In the genomic region with DNA sequence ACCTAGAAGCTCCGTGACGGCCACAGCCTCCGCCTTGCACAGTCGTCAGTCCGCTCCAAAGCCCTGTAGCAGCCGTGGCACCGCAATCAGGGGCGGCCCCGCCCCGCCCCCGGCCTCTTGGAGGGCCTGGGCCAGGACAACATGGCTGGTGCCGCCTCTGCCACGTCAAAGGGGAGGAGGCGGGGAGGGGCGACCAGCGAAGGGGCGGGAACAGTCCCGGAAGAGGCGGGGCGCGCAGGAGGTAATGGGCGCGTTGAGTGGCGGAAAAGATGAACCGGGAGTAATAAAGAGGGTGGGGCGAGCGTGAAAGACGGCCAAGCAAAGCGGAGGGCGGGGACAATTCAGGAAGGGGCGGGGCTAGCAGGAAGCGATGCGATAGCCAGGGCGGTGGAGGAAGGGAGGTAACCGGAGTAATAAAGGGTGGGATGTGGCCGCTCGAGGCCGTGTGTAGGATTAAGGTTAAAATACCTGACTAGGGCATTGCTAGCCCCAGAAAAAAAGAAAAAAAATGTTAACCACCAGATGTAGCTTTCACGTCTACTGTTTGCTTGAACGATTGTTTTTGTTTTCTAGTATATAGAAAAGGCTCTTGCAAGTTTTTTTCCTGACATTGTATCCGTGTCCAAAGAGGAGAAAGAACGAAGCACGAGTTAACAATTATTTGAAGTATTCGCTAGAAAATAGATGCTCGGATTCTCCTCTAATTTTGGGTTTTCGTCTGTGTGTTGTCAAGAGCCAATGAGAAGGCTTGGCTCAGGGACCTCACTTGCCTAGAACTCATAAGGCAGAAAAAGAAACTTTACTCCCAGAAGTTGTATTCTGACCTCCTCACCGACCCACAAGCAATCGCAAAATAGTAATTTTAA, we compare ENCODE assay signal across 8 mouse cellular contexts. TPM values are rescaled to one million over a fixed set of nuclear protein-coding genes. Genes with fewer than 3 reads are reported as not detected.
DNase-seq lines count a peak whose midpoint lies in the region; ATAC-seq and TF ChIP-seq lines count a peak whose summit lies in the region.

A gene (minus strand): TSS at position 174 of the 866 bp plus-strand sequence.

- peaks cover 0 to 11% of the 10 kb centered on the region in 2 experiments; a peak in 2 of 4 replicates for H3K36me3 ChIP-seq in MEL (ENCODE audit: control insufficient read depth in 1 of 2, insufficient read depth in 2 of 2, low read length in 2 of 2)
- H3K36me3 ChIP-seq in lung, embryonic 16.5 days (ENCODE audit: control insufficient read depth, insufficient read depth, low read length), result peaks cover under 1% of the 10 kb centered on the region; the same call in 1 of the 2 replicates

- H3K4me2 ChIP-seq in lung, embryonic 16.5 days (ENCODE audit: low read depth, low read length), result peak within 1 kb of the TSS; percentile 91

- DNase-seq in MEL (ENCODE audit: low read depth, low spot score), result peak; percentile 98
- DNase-seq in cerebellum, adult 2 months, result peak; percentile 98 to 99
- DNase-seq in forelimb bud, embryonic 11.5 days (ENCODE audit: low read depth, low spot score), result peak; percentile 97
- peak; percentile 94 for DNase-seq in layer of hippocampus, adult 9-10 months (ENCODE audit: low spot score)
- peak; percentile 93 for DNase-seq in ovary, postnatal 10 days (ENCODE audit: low spot score)
- DNase-seq in thymus, postnatal 10 days (ENCODE audit: low spot score in 2 of 2), result peak; percentile 98 to 99

- WGBS in cerebellum, adult 2 months, result under 1% methylated on average over 44 of the region's 48 CpGs
- WGBS in lung, embryonic 16.5 days, result under 1% methylated on average over 47 of the region's 48 CpGs

- H3K27me3 ChIP-seq in MEL (ENCODE audit: control insufficient read depth in 1 of 2, insufficient read depth in 2 of 2, low read length in 2 of 2), result no peaks in the 10 kb centered on the region
- no peaks in the 10 kb centered on the region for H3K27me3 ChIP-seq in cerebellum, adult 2 months (ENCODE audit: control insufficient read depth, insufficient read depth, low read length)
- no peaks in the 10 kb centered on the region for H3K27me3 ChIP-seq in lung, embryonic 16.5 days (ENCODE audit: control insufficient read depth, insufficient read depth, low read depth, low read length)

- peak within 1 kb of the TSS; percentile 78 to 93 for H3K4me3 ChIP-seq in MEL (ENCODE audit: control insufficient read depth in 1 of 2, insufficient read depth in 1 of 2, low read depth in 2 of 2, low read length in 2 of 2)
- peak within 1 kb of the TSS; percentile 93 for H3K4me3 ChIP-seq in cerebellum, adult 2 months (replicated peaks; ENCODE audit: insufficient read depth, low read depth, low read length)
- peak within 1 kb of the TSS; percentile 67 for H3K4me3 ChIP-seq in lung, embryonic 16.5 days (ENCODE audit: low read length)

- no peaks in the 10 kb centered on the region for H3K9me3 ChIP-seq in MEL (replicated peaks; ENCODE audit: insufficient read depth, low read length)
- H3K9me3 ChIP-seq in lung, embryonic 16.5 days (ENCODE audit: control insufficient read depth, low read length), result no peaks in the 10 kb centered on the region

- TF ChIP-seq POLR2A in MEL (IDR thresholded peaks at IDR 0.05; ENCODE audit: control insufficient read depth in 1 of 2, insufficient read depth in 1 of 2, low read depth in 1 of 2, low read length in 2 of 2, poor library complexity in 1 of 2), result peak; percentile 6 to 87; a peak in 2 of 4 replicates
- TF ChIP-seq POLR2A in cerebellum, adult 2 months (IDR thresholded peaks at IDR 0.05; ENCODE audit: borderline replicate concordance, insufficient read depth, low read length), result peak; percentile 55

- no peak for TF ChIP-seq RAD21 in MEL (IDR thresholded peaks at IDR 0.05; ENCODE audit: low read depth, low read length)

- no peak for TF ChIP-seq CTCF in MEL (IDR thresholded peaks at IDR 0.05 in 2 of 3, conservative IDR thresholded peaks at IDR 0.05 in 1 of 3; ENCODE audit: control insufficient read depth in 1 of 3, insufficient read depth in 1 of 3, low read depth in 2 of 3, low read length in 3 of 3, poor library complexity in 1 of 3, severe bottlenecking in 1 of 3)
- no peak for TF ChIP-seq CTCF in cerebellum, adult 2 months (IDR thresholded peaks at IDR 0.05; ENCODE audit: borderline replicate concordance, insufficient read depth, low read depth, low read length)

- H3K9ac ChIP-seq in MEL (ENCODE audit: control insufficient read depth, low read depth, low read length, poor library complexity, severe bottlenecking), result peak within 1 kb of the TSS; percentile 86
- peak within 1 kb of the TSS; percentile 82 for H3K9ac ChIP-seq in lung, embryonic 16.5 days (ENCODE audit: low read length)

- TF ChIP-seq EP300 in MEL (IDR thresholded peaks at IDR 0.05; ENCODE audit: low read depth in 1 of 2, low read length in 2 of 2), result no peak

- ATAC-seq in hematopoietic stem cell, adult 5-6 weeks (replicated peaks in 1 of 2; ENCODE audit: insufficient read depth in 1 of 2, low FRiP score in 2 of 2, low TSS enrichment in 1 of 2, low read depth in 1 of 2, poor library complexity in 2 of 2, severe bottlenecking in 2 of 2), result peak; percentile 86 to 88
- ATAC-seq in lung, embryonic 16.5 days (ENCODE audit: low read depth), result peak; percentile 97

- H3K4me1 ChIP-seq in MEL (ENCODE audit: control insufficient read depth in 1 of 2, insufficient read depth in 2 of 2, low read length in 2 of 2), result peaks cover 3 to 5% of the 10 kb centered on the region in 2 experiments; a peak in 3 of 4 replicates
- H3K4me1 ChIP-seq in cerebellum, adult 2 months (ENCODE audit: control insufficient read depth, insufficient read depth, low read length), result no peaks in the 10 kb centered on the region; the same call in 1 of the 2 replicates
- peaks cover 19% of the 10 kb centered on the region for H3K4me1 ChIP-seq in lung, embryonic 16.5 days (replicated peaks; ENCODE audit: control insufficient read depth, insufficient read depth, low read length)

- peak within 1 kb of the TSS; percentile 86 for H3K27ac ChIP-seq in MEL (ENCODE audit: control insufficient read depth, low read depth, low read length)
- peak within 1 kb of the TSS; percentile 64 for H3K27ac ChIP-seq in cerebellum, adult 2 months (ENCODE audit: insufficient read depth, low read length)
- H3K27ac ChIP-seq in lung, embryonic 16.5 days (ENCODE audit: low read length), result peak within 1 kb of the TSS; percentile 92

- H3K79me2 ChIP-seq in MEL (ENCODE audit: control insufficient read depth, insufficient read depth, low read length, poor library complexity), result peaks cover 8% of the 10 kb centered on the region

TF ChIP-seq in MEL, 35 proteins besides CTCF, POLR2A, EP300 and RAD21 (continues in another document):
- no peak for TF ChIP-seq BHLHE40 (IDR thresholded peaks at IDR 0.05; ENCODE audit: borderline replicate concordance, low read depth, low read length)
- TF ChIP-seq USF2 (IDR thresholded peaks at IDR 0.05; ENCODE audit: borderline replicate concordance in 1 of 2, insufficient read depth in 1 of 2, low read depth in 1 of 2, low read length in 2 of 2), result no peak
- peak; percentile 83 for TF ChIP-seq HCFC1 (IDR thresholded peaks at IDR 0.05; ENCODE audit: low read depth, low read length)
- TF ChIP-seq SMC3 (IDR thresholded peaks at IDR 0.05; ENCODE audit: low read depth, low read length), result no peak
- TF ChIP-seq MAFK (IDR thresholded peaks at IDR 0.05; ENCODE audit: borderline replicate concordance, low read depth, low read length), result no peak
- peak; percentile 72 for TF ChIP-seq TBP (IDR thresholded peaks at IDR 0.05; ENCODE audit: low read depth, low read length)
- peak; percentile 68 for TF ChIP-seq SIN3A (IDR thresholded peaks at IDR 0.05; ENCODE audit: low read length)
- 0 out of 2 replicates have a peak, but pooled peaks have one; percentile 52 for TF ChIP-seq MAX (IDR thresholded peaks at IDR 0.05; ENCODE audit: low read length)
- 0 out of 2 replicates have a peak, but pooled peaks have one; percentile 55 for TF ChIP-seq E2F4 (IDR thresholded peaks at IDR 0.05; ENCODE audit: borderline replicate concordance, low read depth, low read length)
- peak; percentile 57 for TF ChIP-seq MXI1 (IDR thresholded peaks at IDR 0.05; ENCODE audit: low read depth, low read length)
- peak; percentile 59; the same call in 1 of the 2 replicates for TF ChIP-seq CHD2 (IDR thresholded peaks at IDR 0.05; ENCODE audit: low read length)
- no peak for TF ChIP-seq JUND (IDR thresholded peaks at IDR 0.05; ENCODE audit: low read depth, low read length)
- TF ChIP-seq USF1 (IDR thresholded peaks at IDR 0.05; ENCODE audit: low read depth, low read length), result no peak
- TF ChIP-seq MYC (IDR thresholded peaks at IDR 0.05; ENCODE audit: low read depth, low read length), result no peak
- no peak for TF ChIP-seq GATA1 (IDR thresholded peaks at IDR 0.05; ENCODE audit: low read depth, low read length)
- 0 out of 2 replicates have a peak, but pooled peaks have one; percentile 33 for TF ChIP-seq NRF1 (IDR thresholded peaks at IDR 0.05; ENCODE audit: insufficient read depth, low read depth, low read length, poor library complexity, severe bottlenecking)
- no peak; the same call in 1 of the 2 replicates for TF ChIP-seq ETS1 (IDR thresholded peaks at IDR 0.05; ENCODE audit: low read depth, low read length)
- no peak for TF ChIP-seq ZNF384 (IDR thresholded peaks at IDR 0.05; ENCODE audit: low read depth, low read length)
- peak; percentile 84; the same call in 1 of the 2 replicates for TF ChIP-seq POLR2AphosphoS2 (IDR thresholded peaks at IDR 0.05; ENCODE audit: low read length)
- TF ChIP-seq MYB (IDR thresholded peaks at IDR 0.05; ENCODE audit: low read depth, low read length), result no peak
- no peak for TF ChIP-seq ZKSCAN1 (IDR thresholded peaks at IDR 0.05; ENCODE audit: low read depth, low read length)
- no peak for TF ChIP-seq RCOR1 (IDR thresholded peaks at IDR 0.05; ENCODE audit: low read depth, low read length)
- TF ChIP-seq POLR2AphosphoS5 (IDR thresholded peaks at IDR 0.05; ENCODE audit: borderline replicate concordance, low read depth, low read length), result no peak
- TF ChIP-seq TCF12 (IDR thresholded peaks at IDR 0.05; ENCODE audit: low read depth, low read length), result peak; percentile 35; the same call in 1 of the 2 replicates
- TF ChIP-seq NELFE (IDR thresholded peaks at IDR 0.05; ENCODE audit: low read depth, low read length), result peak; percentile 87
- no peak for TF ChIP-seq ZC3H11A (IDR thresholded peaks at IDR 0.05; ENCODE audit: low read depth, low read length)
- TF ChIP-seq ZMIZ1 (IDR thresholded peaks at IDR 0.05; ENCODE audit: low read depth, low read length), result peak; percentile 77; the same call in 1 of the 2 replicates
- peak; percentile 82 for TF ChIP-seq ELF1 (IDR thresholded peaks at IDR 0.05; ENCODE audit: low read depth, low read length)

RNA-seq across cellular contexts. Expression of the gene that starts here (rescaled TPM):
- total RNA-seq in MEL (2012; rRNA removed), result 16.1 and 16.4 TPM in 2 replicates
- polyA plus RNA-seq in MEL (2012; ENCODE audit: insufficient read depth in 1 of 2, insufficient read length in 2 of 2, low read depth in 1 of 2, low replicate concordance in 2 of 2, missing spikeins in 1 of 2), result 10 to 100 TPM; 16.7 to 98.2 TPM
- 48.4 and 48.5 TPM in 2 replicates for polyA plus RNA-seq in cerebellum, adult 2 months (2012; rRNA removed)
- 20.8 and 21.8 TPM in 2 replicates for total RNA-seq in hematopoietic stem cell, adult 5-6 weeks (2017)
- 64.2 and 69.3 TPM in 2 replicates for polyA plus RNA-seq in lung, embryonic 16.5 days (2015; fragmentation: Nextera tagmentation; extraction: Ambion mirVana)

Comparison
In these comparisons a context has a peak if more than half of its experiments do, and no peak if none do; other contexts are left out.
1. Peak in every context shown above with its lines: DNase-seq, ATAC-seq, H3K4me3 ChIP-seq and H3K27ac ChIP-seq.